Mouse (Mus musculus): ENCODE results near the gene Pml. TPM values are rescaled to one million over a fixed set of nuclear protein-coding genes. Genes with fewer than 3 reads are reported as not detected.
"Not testable (repeated sequence)": the region's sequence is repeated elsewhere in the genome, so short reads cannot be mapped to it uniquely, and the experiment has no call there.

Gene Pml
- polyA plus RNA-seq, 1 experiment from 2014 or later = 17.0 TPM

DNA sequence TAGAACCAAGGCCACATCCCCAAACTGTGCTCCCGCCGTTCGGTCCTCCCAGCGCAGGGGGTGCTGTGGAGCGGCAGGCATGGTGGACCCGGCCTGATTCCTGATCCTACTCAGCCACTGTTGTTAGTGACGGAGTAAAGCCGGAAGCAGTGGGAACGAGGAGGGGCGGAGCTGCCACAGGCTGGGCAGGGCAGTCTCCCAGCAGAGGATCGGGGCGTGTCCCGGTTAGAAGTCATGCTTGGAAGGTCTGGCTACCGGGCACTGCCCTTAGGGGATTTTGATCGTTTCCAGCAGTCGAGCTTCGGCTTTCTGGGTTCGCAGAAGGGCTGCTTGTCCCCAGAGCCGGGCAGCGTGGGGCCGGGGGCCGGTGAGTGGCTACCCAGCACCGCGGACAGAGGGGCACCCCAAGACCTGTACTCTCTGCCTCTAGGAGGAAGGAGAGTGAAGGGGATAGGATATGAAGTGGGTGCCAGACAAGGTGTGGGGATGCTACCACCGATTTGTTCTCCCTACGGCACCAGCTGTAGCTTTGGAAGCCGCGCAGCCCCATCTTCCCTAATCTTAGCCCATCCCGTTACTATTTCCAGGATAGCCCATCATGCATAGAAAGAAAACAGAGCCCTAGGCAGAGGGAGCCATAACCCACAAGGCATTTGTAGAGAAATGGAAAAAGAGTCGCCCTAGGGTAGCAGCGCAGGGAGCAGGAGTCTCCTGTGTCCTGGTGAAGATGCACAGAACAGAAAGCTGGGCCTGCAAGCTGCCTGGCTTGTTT, 3.6 kb upstream of the Pml start, which contains the start of gene Stoml1:
TSS of gene Stoml1 (plus strand) at position 132 of the 772 bp plus-strand sequence.
- peak within 1 kb of the TSS; percentile 86 for H3K4me3 ChIP-seq (replicated peaks)
- ATAC-seq (ENCODE audit: insufficient number of reproducible peaks, low FRiP score, low TSS enrichment, low read depth) = peak; percentile 95
- under 1% methylated on average over 31 of the region's 31 CpGs for whole genome bisulfite sequencing
- H3K9me3 ChIP-seq (replicated peaks) = no peaks in the 10 kb centered on the region
- H3K4me1 ChIP-seq = peaks cover 21% of the 10 kb centered on the region
- H3K9ac ChIP-seq = peak within 1 kb of the TSS; percentile 74
- peak within 1 kb of the TSS; percentile 76 for H3K27ac ChIP-seq (replicated peaks)
- peak within 1 kb of the TSS; percentile 67 for H3K4me2 ChIP-seq (replicated peaks)
- H3K36me3 ChIP-seq = peaks cover 13% of the 10 kb centered on the region
- H3K27me3 ChIP-seq = no peaks in the 10 kb centered on the region

DNA sequence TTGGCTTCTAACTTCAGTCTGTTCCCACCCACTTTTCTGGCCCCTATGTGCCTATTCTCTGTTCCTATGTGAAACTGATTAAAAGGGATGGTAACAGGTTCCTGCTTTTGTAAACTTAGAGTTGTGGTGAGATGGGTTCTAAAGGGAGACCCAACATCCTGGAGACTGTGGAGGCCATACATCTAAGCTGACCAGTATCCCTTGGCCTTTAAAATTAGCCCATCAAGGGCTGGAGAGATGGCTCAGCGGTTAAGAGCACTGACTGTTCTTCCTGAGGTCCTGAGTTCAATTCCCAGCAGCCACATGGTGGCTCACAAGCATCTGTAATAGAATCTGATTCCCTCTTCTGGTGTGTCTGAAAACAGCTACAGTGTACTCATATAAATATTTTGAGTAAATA, 1.1 kb upstream of the Pml start:
- not testable (repeated sequence) for H3K36me3 ChIP-seq; H3K27ac ChIP-seq (replicated peaks); H3K9me3 ChIP-seq (replicated peaks); H3K9ac ChIP-seq; H3K4me2 ChIP-seq (replicated peaks); ATAC-seq (ENCODE audit: insufficient number of reproducible peaks, low FRiP score, low TSS enrichment, low read depth); H3K27me3 ChIP-seq; H3K4me3 ChIP-seq (replicated peaks)
- WGBS = 86% methylated on average over 1 of the region's 1 CpGs
- H3K4me1 ChIP-seq = peaks cover 39% of the 10 kb centered on the region

DNA sequence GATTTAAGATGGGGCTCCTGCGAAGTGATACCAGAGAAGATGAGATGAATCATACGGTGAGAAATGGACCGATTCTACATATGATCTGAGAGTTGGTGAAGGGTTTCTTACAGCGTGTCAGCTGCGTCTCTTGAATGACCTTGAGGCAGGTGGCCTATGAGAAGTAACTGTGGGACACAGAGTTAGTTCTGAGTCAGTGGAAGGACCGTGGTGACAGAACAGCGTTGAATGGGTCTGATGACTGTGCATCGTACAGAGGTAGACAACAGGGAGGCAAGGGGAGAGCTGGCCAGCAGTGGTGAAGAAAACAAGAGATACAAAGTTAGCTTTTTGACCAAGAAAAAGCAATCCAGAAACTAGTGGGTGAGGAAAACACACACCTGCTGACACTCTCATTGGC, 736 bp upstream of the Pml start:
- Histone ChIP-seq H3K36me3 (no peaks in the 10 kb centered on the region), H3K27me3 (no peaks in the 10 kb centered on the region), H3K4me3 (replicated peaks) (peak overlapping the region; percentile 46), H3K27ac (replicated peaks) (peak overlapping the region; percentile 92), H3K4me1 (peaks cover 39% of the 10 kb centered on the region), H3K9me3 (replicated peaks) (no peaks in the 10 kb centered on the region), H3K4me2 (replicated peaks) (peak overlapping the region; percentile 52), H3K9ac (0 out of 2 replicates have a peak overlapping the region, but pooled peaks have one; percentile 35)
- 78% methylated on average over 8 of the region's 8 CpGs for WGBS
- no peak for ATAC-seq (ENCODE audit: insufficient number of reproducible peaks, low FRiP score, low TSS enrichment, low read depth)

DNA sequence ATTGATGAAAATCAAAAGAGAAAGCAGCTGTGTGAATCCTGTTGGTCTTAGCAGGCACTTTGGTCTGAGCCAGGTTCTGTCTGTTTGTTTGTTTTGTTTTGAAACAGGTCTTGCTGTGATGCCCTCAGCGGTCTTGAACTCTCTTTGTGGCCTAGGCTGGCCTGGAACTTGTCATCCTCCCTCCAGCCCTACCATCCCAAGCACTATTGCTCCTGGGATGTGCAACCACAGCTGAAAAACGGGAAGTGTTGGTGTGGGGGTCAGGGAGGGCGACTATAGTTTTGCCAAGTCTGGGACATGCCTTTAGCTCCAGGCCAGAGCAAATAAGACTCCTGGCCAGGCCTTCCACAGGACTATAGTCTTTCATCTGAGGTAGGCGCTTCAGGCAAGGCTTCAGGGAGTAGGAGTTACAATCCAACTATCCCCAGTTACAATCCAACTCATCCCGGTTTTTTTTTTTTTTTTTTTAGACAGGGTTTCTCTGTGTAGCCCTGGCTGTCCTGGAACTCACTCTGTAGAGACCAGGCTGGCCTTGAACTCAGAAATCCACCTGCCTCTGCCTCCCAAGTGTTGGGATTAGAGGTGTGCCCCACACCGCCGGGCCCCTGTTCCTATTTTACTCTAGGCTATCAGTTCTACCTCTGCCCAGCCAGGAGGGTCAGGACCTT, 706 bp downstream of the Pml start:
- no peaks in the 10 kb centered on the region for H3K9me3 ChIP-seq (replicated peaks)
- H3K36me3 ChIP-seq = 0 out of 2 replicates have a peak, but pooled peaks cover 2% of the 10 kb centered on the region
- no peaks in the 10 kb centered on the region for H3K27me3 ChIP-seq
- no peak for ATAC-seq (ENCODE audit: insufficient number of reproducible peaks, low FRiP score, low TSS enrichment, low read depth)
- H3K4me2 ChIP-seq (replicated peaks) = peak overlapping the region; percentile 52
- peak overlapping the region; percentile 46 for H3K4me3 ChIP-seq (replicated peaks)
- H3K4me1 ChIP-seq = peaks cover 39% of the 10 kb centered on the region
- peak overlapping the region; percentile 35; the same call in 1 of the 2 replicates for H3K9ac ChIP-seq
- peak overlapping the region; percentile 92; the same call in 1 of the 2 replicates for H3K27ac ChIP-seq (replicated peaks)
- 23% methylated on average over 7 of the region's 7 CpGs for WGBS

DNA sequence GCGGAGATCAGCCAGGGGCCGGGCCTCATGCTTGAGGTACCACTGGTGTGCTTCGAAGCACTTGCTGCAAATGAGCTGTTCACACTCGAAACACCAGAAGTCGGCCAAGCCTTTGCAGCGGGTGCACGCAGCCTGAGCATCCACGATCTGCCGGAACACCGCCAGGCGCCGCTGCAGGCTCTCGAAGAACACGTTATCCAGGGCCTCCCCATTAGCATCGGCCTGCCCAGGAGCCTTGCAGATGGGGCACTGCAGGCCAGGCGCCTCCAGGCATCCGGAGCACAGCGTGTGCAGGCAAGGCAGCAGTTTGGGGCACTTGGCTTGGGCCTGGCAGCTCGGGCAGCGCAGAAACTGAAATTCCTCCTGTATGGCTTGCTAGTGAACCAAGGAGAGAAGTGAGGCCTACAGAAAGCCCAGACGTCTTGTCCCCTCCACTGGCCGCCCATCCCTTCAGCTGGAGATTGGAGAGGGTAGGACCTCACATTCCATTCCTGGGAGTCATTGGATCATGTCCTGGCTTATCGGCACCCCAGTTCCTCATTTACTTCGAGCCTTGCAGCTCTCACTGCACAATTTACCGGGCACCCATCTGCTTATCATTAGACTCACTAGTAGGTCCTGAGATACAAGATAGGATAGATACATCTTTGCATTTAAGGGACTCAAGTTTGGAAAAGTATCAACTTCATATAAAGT, 2.4 kb downstream of the Pml start:
- Histone ChIP-seq H3K4me3 (replicated peaks) (peak overlapping the region; percentile 31), H3K4me2 (replicated peaks) (peak overlapping the region; percentile 57), H3K27ac (replicated peaks) (peak overlapping the region; percentile 48), H3K4me1 (peaks cover 44% of the 10 kb centered on the region), H3K9ac (peak overlapping the region; percentile 35; the same call in 1 of the 2 replicates), H3K27me3 (no peaks in the 10 kb centered on the region), H3K36me3 (0 out of 2 replicates have a peak, but pooled peaks cover 6% of the 10 kb centered on the region), H3K9me3 (replicated peaks) (no peaks in the 10 kb centered on the region)
- WGBS = 16% methylated on average over 25 of the region's 25 CpGs
- no peak; the same call in 1 of the 2 replicates for ATAC-seq (ENCODE audit: insufficient number of reproducible peaks, low FRiP score, low TSS enrichment, low read depth)

DNA sequence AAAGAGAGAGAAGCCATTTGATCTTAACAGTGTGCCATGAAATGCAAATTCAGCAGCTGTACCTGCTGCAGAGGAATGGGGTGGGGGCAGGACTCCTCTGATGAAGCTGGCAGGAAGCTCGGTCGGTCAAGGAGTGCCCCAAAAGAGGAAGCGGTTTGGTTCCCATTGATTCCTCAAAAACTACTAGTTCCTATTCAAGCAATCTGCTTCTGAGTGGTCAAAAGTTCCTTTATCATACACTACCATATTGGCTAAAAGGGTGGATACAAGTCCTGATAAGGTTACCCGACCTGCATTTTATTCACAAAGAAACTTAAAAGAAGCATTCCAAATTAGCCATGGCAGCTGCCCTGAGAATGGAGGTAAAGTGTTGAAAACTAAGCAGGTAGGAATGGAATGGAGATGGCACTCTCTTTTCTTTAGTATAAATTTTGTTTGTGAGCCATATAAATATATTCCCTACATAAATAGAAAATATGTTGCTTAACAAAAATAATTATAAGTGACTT, 3.4 kb downstream of the Pml start:
- Histone ChIP-seq H3K27ac (replicated peaks) (no peak overlapping the region), H3K36me3 (0 out of 2 replicates have a peak, but pooled peaks cover 6% of the 10 kb centered on the region), H3K4me3 (replicated peaks) (no peak overlapping the region), H3K27me3 (no peaks in the 10 kb centered on the region), H3K4me2 (replicated peaks) (no peak overlapping the region), H3K9ac (no peak overlapping the region), H3K9me3 (replicated peaks) (no peaks in the 10 kb centered on the region), H3K4me1 (peaks cover 54% of the 10 kb centered on the region)
- ATAC-seq (ENCODE audit: insufficient number of reproducible peaks, low FRiP score, low TSS enrichment, low read depth) = no peak
- 71% methylated on average over 4 of the region's 4 CpGs for WGBS

DNA sequence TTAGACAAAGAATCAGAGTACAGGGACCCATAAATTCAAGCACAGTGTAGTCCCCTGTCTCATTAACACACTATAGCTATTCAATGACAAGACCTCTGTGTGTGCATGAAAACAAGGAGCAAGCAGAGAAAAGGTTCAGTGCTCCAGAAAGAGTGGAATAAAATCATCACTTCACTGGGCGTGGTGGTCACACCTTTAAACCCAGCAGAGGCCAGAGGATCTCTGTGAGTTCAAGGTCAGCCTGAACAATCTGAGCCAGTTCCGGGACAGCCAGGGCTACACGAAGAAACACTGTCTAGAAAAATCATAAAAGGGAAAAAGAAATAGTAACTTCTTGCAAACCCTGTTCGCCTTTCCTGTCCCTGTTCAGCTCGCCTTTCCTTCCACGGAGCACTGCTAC, 5.9 kb downstream of the Pml start:
- H3K4me1 ChIP-seq = peaks cover 40% of the 10 kb centered on the region
- H3K27ac ChIP-seq (replicated peaks) = no peak overlapping the region
- 0 out of 2 replicates have a peak, but pooled peaks cover 6% of the 10 kb centered on the region for H3K36me3 ChIP-seq
- no peaks in the 10 kb centered on the region for H3K27me3 ChIP-seq
- H3K4me2 ChIP-seq (replicated peaks) = no peak overlapping the region
- no peaks in the 10 kb centered on the region for H3K9me3 ChIP-seq (replicated peaks)
- 87% methylated on average over 6 of the region's 6 CpGs for WGBS
- H3K4me3 ChIP-seq (replicated peaks) = no peak overlapping the region
- ATAC-seq (ENCODE audit: insufficient number of reproducible peaks, low FRiP score, low TSS enrichment, low read depth) = no peak
- no peak overlapping the region for H3K9ac ChIP-seq

DNA sequence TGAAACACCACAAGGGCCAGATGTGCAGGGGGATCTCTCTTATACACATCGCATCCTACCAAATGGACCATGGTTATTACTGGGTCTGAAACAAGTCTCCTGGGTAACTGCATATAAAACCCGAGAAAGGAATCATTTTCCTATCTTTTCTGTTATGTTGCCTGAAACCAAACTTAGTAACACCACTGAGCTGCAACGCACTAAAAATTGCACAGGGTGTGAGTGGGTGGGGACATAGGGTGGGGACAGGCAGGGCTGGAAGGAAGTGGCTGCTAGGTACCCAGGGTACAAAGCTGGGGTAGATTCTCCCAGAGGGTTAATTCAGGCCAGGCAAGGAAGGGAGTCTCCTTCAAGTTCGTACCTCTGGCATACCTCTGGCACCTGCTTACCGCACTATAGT, 6.9 kb downstream of the Pml start:
- Histone ChIP-seq H3K9ac (no peak overlapping the region), H3K27ac (replicated peaks) (no peak overlapping the region), H3K36me3 (0 out of 2 replicates have a peak, but pooled peaks cover 6% of the 10 kb centered on the region), H3K4me1 (peaks cover 33% of the 10 kb centered on the region), H3K4me3 (replicated peaks) (no peak overlapping the region), H3K9me3 (replicated peaks) (no peaks in the 10 kb centered on the region), H3K27me3 (no peaks in the 10 kb centered on the region), H3K4me2 (replicated peaks) (no peak overlapping the region)
- 68% methylated on average over 5 of the region's 5 CpGs for WGBS
- ATAC-seq (ENCODE audit: insufficient number of reproducible peaks, low FRiP score, low TSS enrichment, low read depth) = no peak

DNA sequence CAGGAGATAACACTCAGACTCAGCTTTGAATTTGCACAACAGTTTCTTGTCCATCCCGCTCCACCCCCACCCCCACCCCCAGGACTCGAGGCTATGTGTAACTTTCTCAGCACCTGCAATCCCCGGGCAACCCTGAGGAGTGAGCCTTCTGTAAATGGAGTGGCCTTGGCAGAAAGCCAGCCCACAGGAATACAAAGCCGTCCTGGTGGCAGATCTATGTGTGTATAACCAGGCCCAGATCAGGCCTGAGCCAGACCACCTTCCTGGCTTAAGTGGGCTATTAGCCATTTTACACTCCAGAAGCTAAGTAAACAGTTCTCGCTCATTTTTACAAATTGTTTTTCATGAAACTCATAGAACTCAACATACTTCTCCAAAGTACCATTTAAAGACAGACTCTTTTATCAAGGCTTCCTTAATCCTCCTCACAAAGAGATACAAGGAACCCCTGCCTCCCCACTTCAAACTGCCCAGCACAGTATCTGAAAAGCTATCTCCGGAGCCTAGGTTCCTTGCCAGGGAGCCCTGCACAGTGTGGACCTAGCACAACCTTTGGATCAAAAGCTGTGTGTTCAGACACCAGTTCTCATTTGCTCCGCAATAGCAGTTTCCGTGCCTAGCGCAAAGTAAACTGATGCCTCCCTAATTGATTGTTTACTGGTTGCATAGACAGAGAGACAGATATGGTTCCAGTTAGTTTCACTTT, 7.7 kb downstream of the Pml start:
- Histone ChIP-seq H3K9ac (no peak overlapping the region), H3K9me3 (replicated peaks) (no peaks in the 10 kb centered on the region), H3K4me1 (peaks cover 25% of the 10 kb centered on the region), H3K27me3 (no peaks in the 10 kb centered on the region), H3K27ac (replicated peaks) (no peak overlapping the region), H3K4me2 (replicated peaks) (no peak overlapping the region), H3K4me3 (replicated peaks) (no peak overlapping the region), H3K36me3 (0 out of 2 replicates have a peak, but pooled peaks cover 6% of the 10 kb centered on the region)
- 46% methylated on average over 9 of the region's 9 CpGs for whole genome bisulfite sequencing
- peak; percentile 43; the same call in 1 of the 2 replicates for ATAC-seq (ENCODE audit: insufficient number of reproducible peaks, low FRiP score, low TSS enrichment, low read depth)

DNA sequence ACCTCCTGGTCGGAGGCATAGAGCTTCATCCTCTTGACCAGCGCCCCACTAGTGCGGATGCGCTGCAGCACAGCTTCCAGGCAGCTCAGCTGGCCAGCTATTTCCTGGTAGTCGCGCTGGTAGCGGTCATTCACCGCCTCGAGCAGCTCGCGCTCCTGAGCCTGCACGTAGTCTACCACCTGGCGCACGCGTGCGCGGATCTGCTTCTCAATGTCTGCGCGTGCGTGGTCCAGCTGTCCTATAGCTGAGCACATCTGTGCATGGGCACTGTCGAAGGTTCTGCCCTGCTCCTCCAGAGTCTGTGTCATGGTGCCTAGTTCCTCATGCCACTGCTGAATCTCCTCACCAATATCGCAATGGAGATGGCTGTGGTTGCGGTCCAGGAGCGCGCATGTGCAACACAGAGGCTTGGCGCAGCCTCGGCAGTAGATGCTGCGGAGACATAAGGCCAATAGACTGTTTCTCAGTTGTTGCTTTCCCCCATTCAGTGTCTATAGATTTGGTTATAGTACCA, 15.0 kb downstream of the Pml start:
- Histone ChIP-seq H3K9ac (no peak overlapping the region), H3K4me2 (replicated peaks) (no peak overlapping the region), H3K4me3 (replicated peaks) (no peak overlapping the region), H3K27me3 (no peaks in the 10 kb centered on the region), H3K36me3 (peaks cover 40% of the 10 kb centered on the region), H3K4me1 (no peaks in the 10 kb centered on the region), H3K9me3 (replicated peaks) (no peaks in the 10 kb centered on the region), H3K27ac (replicated peaks) (no peak overlapping the region)
- 96% methylated on average over 28 of the region's 28 CpGs for WGBS
- no peak for ATAC-seq (ENCODE audit: insufficient number of reproducible peaks, low FRiP score, low TSS enrichment, low read depth)

Measured in embryonic facial prominence, embryonic 15.5 days (tissue).